Mouse (Mus musculus) regulatory T cell (primary cell): Measurements from ENCODE around the gene Aqp1.

Experiments
- in situ Hi-C: fragments of 300-600 bp; cut with MboI, MseI; formaldehyde crosslinking; loops from one replicate; pipeline ENCODE4 v1.15.1; 2025; ENCODE audit warnings: high pct_unique_total_duplicates

Gene Aqp1

DNA sequence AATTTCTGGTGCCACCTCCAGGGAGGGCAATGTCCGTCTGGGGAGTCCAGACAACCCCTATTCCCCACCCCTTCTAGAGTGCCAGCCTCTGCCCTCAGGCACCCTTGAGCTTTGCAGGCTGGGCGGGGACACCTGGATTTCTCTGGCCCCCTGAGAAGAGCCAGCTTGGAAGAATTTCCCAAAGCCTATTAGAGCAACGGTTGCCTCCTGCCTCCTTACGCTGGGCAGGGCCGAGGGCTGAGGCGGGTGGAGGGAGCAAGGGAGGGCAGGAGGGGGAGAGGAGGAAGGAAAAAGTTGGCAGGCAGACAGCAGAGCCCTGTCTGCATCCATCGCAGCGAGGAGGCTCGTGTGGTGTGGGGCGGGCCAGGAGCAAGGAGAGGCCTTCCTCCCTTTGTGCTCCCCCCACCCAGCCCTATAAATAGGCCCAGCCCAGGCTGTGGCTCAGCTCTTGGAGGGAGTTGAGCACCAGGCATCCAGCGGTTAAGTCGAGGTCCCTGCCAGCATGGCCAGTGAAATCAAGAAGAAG lies at the start of gene Aqp1:
Aqp1 (plus strand) TSS at position 444 of the 526 bp plus-strand sequence.
- in situ Hi-C loops, result no loop called here

DNA sequence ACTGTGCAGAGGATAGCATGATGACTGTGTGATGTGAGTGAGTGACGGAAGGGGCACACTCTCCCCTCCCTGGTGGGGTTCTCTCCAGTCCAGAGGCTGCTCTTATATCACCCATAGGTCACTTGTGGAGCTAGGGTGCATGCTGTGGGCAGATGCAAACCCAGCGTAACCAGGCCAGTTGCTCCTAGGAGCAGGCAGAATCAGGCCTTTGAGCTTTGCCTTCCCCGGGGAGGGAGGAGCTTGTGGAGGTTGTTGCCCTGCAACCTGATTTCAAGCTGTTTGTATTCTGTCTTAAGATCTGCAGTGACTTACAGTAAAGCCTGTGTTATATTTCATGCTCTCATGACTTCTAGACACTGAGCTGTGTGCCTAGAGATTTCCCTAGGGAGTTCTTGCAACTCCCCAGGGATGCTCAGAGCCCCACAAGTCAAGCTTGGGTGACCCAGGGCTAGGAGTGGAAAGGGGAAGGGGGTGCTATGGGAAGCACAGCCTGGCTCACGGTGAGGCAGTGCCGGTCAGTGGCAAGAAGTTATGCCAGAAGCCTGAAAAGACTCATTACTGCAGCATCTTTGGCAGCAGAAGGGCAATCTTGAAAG lies 48.1 kb upstream of the Aqp1 start:
- in situ Hi-C loops, result no loop called here

DNA sequence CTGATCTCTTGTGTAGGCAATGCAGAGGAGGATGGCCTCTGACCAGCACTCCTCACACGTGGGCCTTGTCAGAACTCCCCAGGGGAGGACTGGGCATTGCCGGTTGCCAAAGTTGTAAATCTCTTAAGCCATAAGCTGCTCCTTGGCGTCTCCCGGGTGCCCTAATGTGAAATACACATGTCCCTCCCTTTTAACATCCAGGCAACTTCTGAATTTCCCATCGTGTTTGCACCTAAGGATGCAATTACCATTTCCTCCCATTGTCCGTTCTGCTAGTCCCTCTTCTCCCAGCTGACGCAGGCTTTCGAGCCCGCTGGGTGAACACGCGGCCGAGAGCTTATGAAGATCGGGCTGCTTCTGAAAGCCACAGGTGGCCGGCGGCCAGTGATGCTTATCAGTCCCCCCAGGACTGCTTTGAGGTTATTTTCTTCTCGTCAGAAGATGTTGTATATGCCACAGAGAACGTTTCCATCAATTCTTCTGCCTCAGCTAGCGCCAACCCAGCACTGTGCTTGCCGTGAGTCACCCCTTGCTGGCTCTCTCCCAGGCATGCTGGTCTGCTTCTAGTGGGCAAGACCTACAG lies 41.6 kb upstream of the Aqp1 start:
- in situ Hi-C loops, result no loop called here

DNA sequence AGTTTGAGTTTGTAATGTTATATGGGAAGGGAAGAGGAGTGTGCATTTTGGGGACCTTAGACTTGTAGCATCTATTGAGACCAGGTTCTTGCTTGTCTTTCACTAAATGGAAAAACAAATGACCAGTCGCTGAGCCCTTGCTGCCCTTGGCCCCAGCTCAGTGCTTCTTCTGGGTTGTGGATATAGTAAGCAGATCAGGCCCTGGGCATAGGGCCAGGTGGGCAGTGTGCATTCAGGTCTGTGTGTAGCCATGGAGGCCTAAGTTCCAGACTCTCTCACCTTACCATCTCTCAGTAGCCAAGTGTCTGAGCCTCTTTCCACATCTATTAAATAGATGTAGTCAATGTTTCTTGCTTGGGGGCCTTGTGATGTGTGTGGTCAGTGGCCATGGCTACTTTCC lies 40.9 kb upstream of the Aqp1 start:
- in situ Hi-C loops, result no loop called here

DNA sequence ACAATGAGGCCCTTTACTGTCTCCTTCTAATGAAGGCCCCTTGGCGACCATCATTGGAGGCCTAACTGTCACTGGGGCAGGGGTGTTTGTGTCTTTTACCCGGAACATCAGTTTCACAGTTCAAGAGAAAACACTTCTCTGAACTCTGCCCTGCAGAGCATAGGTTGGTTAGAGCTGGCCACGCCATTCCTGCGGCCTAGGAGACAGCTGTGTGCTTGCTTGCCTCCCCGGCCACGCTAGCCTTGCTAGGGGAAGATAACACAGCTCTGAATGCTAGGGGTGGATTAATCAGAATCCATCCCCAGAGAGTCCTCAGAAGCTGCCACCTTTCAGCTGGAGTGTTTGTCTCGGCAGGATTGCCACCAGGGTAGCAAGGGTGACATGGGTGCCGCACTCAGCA lies 36.8 kb upstream of the Aqp1 start:
- in situ Hi-C loops, result no loop called here

DNA sequence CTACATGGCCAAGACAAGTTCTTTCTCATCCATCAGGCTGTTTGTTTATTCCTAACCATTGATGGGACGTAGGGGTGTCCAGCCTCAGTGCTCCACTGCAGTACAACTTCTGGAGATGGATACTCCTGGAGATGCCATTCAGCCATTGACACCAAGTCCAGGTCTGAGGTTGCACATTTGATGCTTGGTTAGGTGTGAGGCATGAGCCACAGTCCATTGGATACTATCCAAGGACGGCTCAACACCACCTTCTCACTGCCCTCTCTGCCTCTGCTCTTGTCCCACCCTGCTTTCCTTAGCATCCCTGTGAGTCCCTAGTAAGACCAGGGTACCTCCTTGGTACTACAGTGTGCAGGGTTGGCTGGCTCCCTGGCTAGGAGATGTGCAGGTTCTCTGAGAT lies 36.3 kb upstream of the Aqp1 start:
- in situ Hi-C loops, result no loop called here

DNA sequence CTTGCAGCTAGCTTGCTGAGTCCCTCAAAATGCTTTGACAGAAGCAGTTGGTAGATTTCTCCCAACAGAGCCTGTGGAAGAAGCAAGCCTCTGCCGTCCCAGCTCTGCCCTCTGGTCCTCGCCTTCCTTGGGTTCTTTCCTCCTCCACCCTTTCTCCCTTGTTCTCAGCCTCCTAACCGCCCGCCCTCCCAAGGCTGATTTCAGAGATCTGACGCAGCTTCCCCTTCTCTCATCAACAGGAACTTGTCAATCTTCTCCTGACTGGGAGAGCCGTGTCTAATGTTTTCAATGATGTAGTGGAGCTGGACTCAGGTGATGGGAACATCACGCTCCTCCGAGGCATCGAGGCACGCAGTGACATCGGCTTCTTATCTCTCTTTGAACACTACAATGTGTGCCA lies 35.5 kb upstream of the Aqp1 start:
- in situ Hi-C loops, result no loop called here

DNA sequence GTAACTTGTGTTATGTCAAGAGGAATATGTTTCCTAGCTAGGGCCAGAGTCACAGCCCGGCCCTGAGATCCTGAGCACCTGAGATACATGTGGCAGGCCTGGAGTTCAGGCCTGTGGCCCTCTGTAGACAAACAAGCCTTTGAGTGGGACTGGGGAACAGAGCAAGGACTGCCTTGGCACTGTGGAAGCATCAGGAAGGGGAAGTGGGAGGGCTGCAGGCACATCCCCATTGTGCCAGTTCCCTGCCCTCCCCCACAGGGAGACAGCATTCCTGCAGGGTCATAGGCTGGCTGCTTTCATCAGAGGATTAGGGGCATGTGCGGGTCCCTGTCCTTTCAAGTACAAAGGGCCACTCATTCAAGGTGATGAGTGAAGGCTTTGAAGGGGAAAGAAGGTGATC lies 26.1 kb upstream of the Aqp1 start:
- in situ Hi-C loops, result no loop called here

DNA sequence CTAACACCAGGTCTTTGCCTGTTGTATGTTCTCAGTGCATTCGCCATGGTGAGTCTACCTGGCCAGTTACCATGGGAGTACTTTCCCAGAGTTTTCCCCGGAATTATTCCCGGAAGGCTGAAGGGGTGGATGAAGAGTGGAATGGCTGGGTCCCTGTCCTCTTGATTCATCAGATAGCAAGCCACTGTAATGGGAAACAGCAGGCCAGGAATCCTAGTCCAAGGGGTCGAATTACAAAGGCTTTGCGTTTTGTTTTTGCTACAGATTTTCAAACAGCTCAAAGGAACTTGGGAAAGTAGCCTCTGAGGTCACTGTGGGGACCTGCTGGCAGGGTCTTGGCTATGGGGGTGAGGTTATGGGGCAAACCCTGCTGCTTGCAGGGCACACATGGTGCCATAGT lies 24.3 kb upstream of the Aqp1 start:
- in situ Hi-C loops, result no loop called here

DNA sequence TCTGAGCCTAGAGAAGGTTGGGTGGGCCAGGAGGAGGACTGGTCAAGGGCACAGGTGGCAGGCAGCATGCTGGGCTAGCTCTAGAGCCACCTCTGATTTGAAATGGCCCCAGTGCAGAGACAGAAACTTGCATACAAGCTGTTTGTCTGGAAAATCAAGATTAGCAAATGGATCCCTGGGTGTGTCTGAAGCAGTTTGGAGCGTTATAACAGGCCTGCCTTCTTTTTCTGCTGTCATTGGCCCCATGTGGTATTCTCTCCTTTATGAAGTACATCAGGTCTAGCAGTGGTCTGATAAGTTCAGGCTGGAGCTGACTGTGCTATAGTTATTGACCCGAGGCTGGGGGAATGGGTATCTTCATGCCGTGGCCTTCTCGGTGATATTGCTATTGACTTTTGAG lies 22.3 kb upstream of the Aqp1 start:
- in situ Hi-C loops, result no loop called here

DNA sequence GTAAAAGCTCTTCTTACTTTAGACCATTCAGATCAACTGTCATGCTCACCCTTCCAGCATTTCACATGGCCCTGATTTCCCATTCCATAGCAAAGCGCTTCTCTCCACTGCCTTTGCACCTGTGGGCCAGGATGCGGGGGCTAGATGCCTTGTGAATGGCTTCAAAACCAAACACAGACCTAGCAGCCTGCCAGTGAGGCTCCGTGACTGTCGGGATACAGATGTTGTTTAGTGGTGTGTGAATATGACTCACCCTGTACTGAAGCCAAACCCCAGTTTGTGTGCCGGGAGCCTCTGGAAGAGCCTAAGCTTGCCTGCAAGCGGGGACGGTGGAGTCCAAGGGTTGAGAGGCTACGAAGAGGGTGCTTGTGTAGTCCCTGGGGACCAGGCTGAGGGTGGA lies 21.6 kb upstream of the Aqp1 start:
- in situ Hi-C loops, result no loop called here

DNA sequence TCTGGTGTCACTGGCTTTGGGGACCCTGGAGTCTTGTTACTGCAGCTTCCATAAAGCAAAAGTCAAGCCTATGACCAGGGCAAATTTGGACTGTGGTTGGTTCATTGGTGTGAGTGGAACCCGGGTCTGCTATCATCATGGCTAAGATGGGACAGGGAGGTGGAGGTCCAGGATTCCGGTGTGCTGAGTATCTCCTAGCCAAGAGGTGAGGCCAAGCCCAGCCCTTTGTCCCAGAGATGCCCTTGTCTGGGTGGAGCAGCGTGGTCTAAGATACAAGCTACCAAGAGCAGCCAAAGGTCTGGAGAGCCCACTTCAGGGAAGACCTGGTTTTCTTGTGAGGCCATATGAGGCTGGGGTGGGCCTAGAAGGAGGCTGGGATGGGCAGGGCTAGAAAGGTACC lies 17.6 kb upstream of the Aqp1 start:
- in situ Hi-C loops, result no loop called here

DNA sequence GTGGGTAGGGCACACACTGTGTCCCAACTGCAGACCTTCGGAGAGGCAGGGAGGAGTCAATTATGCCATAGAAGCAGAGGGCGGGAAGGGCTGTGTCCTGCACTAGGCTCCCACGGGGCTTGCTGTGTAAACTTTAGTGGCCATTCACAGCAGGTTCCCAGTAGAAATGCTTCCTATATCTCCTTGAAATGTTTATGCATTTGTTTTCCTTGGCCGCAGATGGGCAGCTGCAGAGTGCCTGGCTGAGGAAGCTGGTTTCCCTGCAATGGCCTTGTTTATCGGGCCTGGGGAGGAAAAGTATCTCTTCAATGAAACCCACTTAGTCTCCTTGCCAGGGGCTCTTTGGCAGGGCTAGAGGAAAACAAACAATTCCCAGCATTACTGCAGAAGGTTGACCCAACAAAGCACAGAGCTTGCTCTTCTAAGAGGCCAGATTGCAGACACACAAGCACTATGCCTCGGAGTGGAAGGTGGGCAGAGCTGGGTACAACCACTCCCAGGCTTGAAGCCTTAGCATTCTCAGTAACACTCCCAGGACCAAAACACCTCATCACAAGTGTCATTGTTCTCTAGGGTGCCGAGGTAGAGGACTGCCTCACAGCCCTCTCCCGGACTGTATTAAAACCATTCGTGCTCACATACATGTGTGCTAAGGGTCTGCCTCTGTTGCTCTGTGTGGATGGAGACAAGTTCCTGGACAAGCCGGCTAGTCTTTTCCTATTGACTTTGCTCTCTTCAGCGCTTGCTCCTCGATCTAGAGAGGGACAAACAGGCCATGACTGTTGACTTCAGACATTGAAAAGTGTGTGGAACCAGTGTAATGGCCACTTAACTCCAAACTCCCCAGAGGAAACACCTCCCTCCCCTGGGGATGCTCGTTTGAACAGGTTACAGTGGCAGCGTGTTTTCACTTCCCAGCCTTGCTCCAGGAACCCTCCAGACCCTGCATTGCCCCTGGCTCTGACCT lies 16.4 kb upstream of the Aqp1 start:
- in situ Hi-C loops, result no loop called here

DNA sequence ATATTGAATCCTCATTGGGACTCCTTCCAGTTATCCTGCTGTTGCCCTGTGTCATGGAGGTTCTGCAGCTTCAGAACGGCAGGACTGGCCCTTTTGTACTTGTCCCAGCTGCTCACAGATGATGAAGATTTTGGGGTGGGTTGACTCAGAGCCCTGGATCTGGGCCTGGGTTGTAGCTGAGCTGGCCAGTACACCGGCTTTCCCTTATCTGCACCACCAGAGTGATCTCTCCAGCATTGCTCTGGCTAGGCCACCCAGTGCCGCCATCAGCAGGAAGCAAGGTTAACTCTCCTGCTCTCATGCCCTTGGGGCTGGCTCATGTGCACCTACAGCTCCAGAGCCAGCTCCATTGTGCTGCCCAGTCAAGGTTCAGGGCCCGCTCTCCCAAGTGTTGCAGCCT lies 15.3 kb upstream of the Aqp1 start:
- in situ Hi-C loops, result no loop called here

DNA sequence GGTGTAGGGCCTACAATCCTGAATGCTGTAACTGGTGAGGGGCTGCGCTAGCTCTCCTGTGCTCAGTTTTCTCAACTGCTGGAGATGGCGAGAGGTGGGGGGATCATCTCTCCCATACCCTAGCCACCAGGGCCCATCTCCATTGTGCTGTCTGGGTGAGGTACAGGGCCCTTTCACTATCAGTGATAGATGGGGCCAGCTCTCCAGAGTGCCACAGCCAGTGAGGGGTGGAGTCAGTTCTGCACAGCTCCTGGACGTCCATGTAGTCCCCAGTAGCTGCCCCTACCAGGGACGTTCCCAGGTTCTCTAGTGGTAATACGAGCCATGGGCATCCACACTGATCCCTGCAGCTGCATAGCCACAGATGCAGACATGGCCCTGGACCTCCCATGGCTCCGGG lies 14.7 kb upstream of the Aqp1 start:
- in situ Hi-C loops, result no loop called here

DNA sequence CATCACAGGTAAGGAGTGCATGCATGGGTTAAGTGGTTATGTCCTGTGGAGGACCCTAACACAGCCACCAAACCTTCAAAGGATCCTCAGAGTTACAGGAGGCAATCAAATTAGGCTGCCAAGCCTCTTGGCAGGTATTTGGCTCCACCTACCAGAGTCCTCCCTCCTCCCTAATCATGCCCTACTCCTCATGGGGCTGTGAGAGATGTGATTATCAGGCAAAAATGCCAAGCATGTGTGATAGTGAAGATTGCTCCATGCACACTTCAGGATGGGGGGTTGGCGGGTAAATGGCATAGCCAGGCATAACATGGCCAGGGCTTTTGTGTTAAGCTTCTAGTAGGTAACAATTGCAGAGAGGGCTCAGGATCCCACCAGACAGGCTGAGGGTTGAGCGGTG lies 13.3 kb upstream of the Aqp1 start:
- in situ Hi-C loops, result no loop called here

DNA sequence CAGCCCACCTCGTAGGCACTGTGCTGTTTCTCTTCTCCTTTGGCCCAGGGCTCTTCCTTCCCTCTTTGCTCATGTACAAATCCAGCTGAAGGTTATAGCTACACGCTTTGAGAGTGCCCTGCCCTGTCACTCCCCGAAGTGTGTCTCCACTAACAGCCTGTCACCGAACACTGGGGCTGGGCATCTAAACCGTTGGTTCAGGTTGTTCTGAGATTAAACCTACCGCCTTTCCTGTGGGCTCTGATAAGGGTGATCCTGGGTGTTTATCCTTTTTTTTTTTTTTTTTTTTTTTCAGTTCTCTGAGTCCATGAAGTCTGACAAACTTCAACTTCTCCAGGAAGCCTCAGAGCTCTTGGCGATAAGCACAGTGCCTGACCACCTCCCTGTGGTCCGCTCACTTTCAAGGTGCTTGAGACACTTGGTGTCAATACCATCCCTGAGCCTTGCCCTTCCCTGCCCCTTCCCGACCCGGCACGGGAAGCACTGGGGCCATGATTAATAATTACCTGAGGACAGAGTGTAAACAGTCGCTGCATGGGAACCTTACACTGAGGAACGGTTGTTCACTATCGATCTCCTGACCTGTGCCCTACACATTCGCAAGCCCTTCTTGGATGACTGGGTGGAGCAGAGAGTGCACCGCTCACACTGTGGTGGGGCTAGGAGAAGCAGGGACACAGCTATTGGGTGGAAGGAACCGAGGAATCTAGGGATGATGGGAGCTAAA lies 12.2 kb upstream of the Aqp1 start:
- in situ Hi-C loops, result no loop called here

DNA sequence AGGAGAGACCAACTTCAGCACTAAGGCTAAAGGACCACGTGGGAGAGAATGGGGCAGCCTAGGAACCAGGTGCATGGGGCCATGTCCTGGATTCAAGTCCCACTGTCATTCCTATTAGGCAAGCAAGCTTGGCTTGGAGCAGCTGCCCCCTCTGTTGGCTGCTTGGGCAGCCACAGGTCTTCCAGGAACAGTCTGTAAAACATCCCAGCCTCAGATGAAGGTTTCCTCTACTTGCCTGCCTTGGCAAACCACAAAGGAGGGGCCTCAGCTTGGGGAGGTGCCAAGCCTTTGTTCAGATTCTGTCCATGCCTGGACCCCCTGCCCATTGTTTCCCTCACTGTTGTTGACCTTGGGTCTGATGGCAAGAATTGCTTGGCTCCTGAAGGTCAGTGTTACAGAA lies 11.4 kb upstream of the Aqp1 start:
- in situ Hi-C loops, result no loop called here

DNA sequence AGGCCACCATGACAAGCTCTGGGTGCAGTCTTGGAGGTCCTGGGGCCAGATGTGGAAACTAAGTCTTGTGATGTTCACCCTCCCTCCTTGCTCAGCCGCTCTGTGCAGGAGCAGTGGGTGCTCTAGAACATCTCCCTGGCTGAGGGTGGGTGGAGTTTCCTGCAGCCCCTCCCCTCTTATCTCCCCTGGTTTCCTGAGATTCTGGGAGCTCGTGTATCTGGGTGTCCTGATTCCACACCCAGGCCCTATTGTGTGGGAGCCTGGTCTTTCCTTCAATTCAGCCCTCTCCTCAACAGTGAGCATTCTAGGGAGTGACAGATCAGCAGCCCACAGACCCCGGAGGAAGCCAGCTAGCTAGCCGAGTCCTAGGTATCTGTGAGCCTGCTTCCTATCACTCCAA lies 9.9 kb upstream of the Aqp1 start:
- in situ Hi-C loops, result no loop called here

DNA sequence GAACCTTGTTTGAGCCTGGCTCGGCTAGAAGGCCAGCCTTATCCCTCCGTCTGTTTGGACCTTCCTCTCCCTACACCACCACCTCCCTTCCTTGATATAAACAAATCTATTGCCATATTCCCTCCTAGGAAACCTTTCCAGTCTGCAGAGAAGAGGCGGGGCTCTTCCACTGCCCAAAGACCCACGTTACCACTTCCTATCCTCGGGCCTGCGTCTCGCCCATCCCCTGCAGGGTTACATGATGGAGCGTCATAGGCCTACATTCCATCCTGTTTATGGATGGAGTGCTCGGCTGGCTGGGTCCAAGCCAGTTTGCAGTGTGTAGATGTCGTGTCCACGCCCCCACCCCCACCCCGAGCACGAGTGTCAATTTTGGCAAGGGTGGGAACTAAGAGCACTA lies 8.9 kb upstream of the Aqp1 start:
- in situ Hi-C loops, result no loop called here

DNA sequence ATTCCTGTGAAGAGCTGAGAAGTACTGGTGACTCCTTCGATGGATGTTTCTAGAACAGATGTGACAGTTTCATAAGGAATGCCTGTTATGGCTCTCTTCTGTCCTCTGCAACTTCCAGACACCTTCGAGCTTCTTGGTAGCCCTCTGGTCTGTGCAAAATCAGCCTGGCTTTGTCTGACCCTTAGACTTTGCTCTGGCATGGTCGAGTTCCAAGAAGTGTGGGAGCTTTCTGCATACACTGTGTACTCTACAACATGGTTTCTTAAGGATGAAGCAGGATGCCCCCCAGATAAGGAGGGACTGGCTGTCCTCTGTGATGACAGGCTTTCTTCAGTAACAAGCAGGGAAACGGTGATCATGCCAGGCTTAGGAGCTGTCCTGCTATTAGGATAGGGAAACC lies 8.1 kb upstream of the Aqp1 start:
- in situ Hi-C loops, result no loop called here

DNA sequence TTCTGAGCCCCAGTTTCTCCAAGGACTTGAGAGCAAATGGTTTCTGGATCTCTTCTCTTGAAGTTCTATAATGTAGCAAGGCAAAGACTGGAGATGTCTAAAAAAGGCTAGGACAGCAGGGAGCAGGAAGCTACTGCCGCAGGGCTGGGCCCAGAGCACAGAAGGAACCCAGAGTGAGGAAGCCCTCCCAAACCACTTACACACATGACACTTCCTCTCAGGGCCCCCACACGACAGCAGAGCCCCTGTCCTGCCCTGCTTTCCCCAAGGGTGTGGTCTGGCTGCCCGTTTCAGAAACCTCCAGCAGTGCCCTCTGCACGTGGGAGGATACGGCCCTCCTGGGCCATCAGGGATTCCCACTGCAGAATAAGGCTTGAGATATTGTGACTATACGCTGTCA lies 4.9 kb upstream of the Aqp1 start:
- in situ Hi-C loops, result no loop called here
